In genomic region chr16:23990161-23990970, GRCm38 (mm10) we compare ENCODE assay signal across 9 mouse cellular contexts. TPM values are rescaled to one million over a fixed set of nuclear protein-coding genes. Genes with fewer than 3 reads are reported as not detected.
DNase-seq lines count a peak whose midpoint lies in the region; ATAC-seq and TF ChIP-seq lines count a peak whose summit lies in the region.
"Had no signal": no experiment of that assay in that cellular context is flagged by ENCODE, and none has a peak within 500 bp of the region (broad histone marks: within the 10 kb centered on the region; RNA-seq: fewer than 3 reads in every experiment).

No protein-coding gene starts in this region.

- peak overlapping the region; percentile 90 for H3K4me2 ChIP-seq in embryonic facial prominence, embryonic 12.5 days (replicated peaks)
- H3K4me2 ChIP-seq in hindbrain, embryonic 14.5 days (replicated peaks) = peak overlapping the region; percentile 99
- H3K4me2 ChIP-seq in midbrain, embryonic 16.5 days (ENCODE audit: low read length) = peak overlapping the region; percentile 99

- peaks cover 28% of the 10 kb centered on the region for H3K4me1 ChIP-seq in embryonic facial prominence, embryonic 12.5 days
- H3K4me1 ChIP-seq in hindbrain, embryonic 14.5 days (replicated peaks; ENCODE audit: control insufficient read depth, insufficient read depth, low read length) = peaks cover 15% of the 10 kb centered on the region; the same call in 1 of the 2 replicates
- H3K4me1 ChIP-seq in midbrain, embryonic 16.5 days (ENCODE audit: control insufficient read depth, insufficient read depth, low read length) = peaks cover 20% of the 10 kb centered on the region

- H3K27me3 ChIP-seq in embryonic facial prominence, embryonic 12.5 days = 0 out of 2 replicates have a peak, but pooled peaks cover 3% of the 10 kb centered on the region
- H3K27me3 ChIP-seq in hindbrain, embryonic 14.5 days (ENCODE audit: control insufficient read depth, insufficient read depth, low read length) = peaks cover 16% of the 10 kb centered on the region
- H3K27me3 ChIP-seq in midbrain, embryonic 16.5 days (ENCODE audit: control insufficient read depth, insufficient read depth, low read depth, low read length) = peaks cover 7% of the 10 kb centered on the region

- WGBS in embryonic facial prominence, embryonic 12.5 days = 31% methylated on average over 11 of the region's 11 CpGs
- 34% methylated on average over 11 of the region's 11 CpGs for WGBS in hindbrain, embryonic 14.5 days
- WGBS in midbrain, embryonic 16.5 days = 22% methylated on average over 11 of the region's 11 CpGs

- peak overlapping the region; percentile 94 for H3K4me3 ChIP-seq in layer of hippocampus, adult 2 months
- H3K4me3 ChIP-seq in embryonic facial prominence, embryonic 12.5 days = peak overlapping the region; percentile 72
- H3K4me3 ChIP-seq in hindbrain, embryonic 14.5 days (replicated peaks; ENCODE audit: low read length) = peak overlapping the region; percentile 68
- peak overlapping the region; percentile 76 for H3K4me3 ChIP-seq in midbrain, embryonic 16.5 days (ENCODE audit: low read depth, low read length)

- DNase-seq in layer of hippocampus, adult 2 months (ENCODE audit: low spot score in 2 of 2) = no peak
- DNase-seq in layer of hippocampus, postnatal 10 days (ENCODE audit: low spot score in 2 of 2) = no peak
- no peak for DNase-seq in hindbrain, embryonic 14.5 days (ENCODE audit: low spot score)
- no peak for DNase-seq in right cerebral cortex, postnatal 4 days
- no peak for DNase-seq in ovary, adult 18-20 months (ENCODE audit: low spot score)
- no peak for DNase-seq in spleen, postnatal 4 days (ENCODE audit: low spot score in 2 of 2)

- H3K9ac ChIP-seq in embryonic facial prominence, embryonic 12.5 days = no peak overlapping the region
- H3K9ac ChIP-seq in hindbrain, embryonic 14.5 days = peak overlapping the region; percentile 86
- peak overlapping the region; percentile 93 for H3K9ac ChIP-seq in midbrain, embryonic 16.5 days (ENCODE audit: low read depth, low read length)

- no peaks in the 10 kb centered on the region for H3K9me3 ChIP-seq in embryonic facial prominence, embryonic 12.5 days
- no peaks in the 10 kb centered on the region for H3K9me3 ChIP-seq in hindbrain, embryonic 14.5 days (ENCODE audit: control insufficient read depth, low read length)
- no peaks in the 10 kb centered on the region for H3K9me3 ChIP-seq in midbrain, embryonic 16.5 days (replicated peaks; ENCODE audit: control insufficient read depth, low read length, poor library complexity, severe bottlenecking)

- TF ChIP-seq CTCF in layer of hippocampus, adult 2 months (conservative IDR thresholded peaks at IDR 0.05) = no peak

- no peak for ATAC-seq in embryonic facial prominence, embryonic 12.5 days (ENCODE audit: insufficient number of reproducible peaks, insufficient read depth, low FRiP score, low TSS enrichment)
- no peak for ATAC-seq in hindbrain, embryonic 14.5 days (ENCODE audit: low FRiP score)
- ATAC-seq in midbrain, embryonic 16.5 days = no peak

- peak overlapping the region; percentile 99 for H3K27ac ChIP-seq in layer of hippocampus, adult 2 months
- H3K27ac ChIP-seq in embryonic facial prominence, embryonic 12.5 days = no peak overlapping the region
- H3K27ac ChIP-seq in hindbrain, embryonic 14.5 days = peak overlapping the region; percentile 45
- peak overlapping the region; percentile 6; the same call in 1 of the 2 replicates for H3K27ac ChIP-seq in midbrain, embryonic 16.5 days (ENCODE audit: low read length)

- no peaks in the 10 kb centered on the region for H3K36me3 ChIP-seq in embryonic facial prominence, embryonic 12.5 days
- H3K36me3 ChIP-seq in hindbrain, embryonic 14.5 days (replicated peaks; ENCODE audit: control insufficient read depth, insufficient read depth) = no peaks in the 10 kb centered on the region
- H3K36me3 ChIP-seq in midbrain, embryonic 16.5 days (ENCODE audit: control insufficient read depth, insufficient read depth, low read length) = no peaks in the 10 kb centered on the region

RNA-seq across cellular contexts. Expression of gene Bcl6, which starts 1.7 kb away (rescaled TPM):
- 10 to 100 TPM; 56.8 to 61.5 TPM for total RNA-seq in layer of hippocampus, adult 2 months (2021)
- total RNA-seq in layer of hippocampus, postnatal 10 days (2021) = 10 to 100 TPM; 31.9 to 36.6 TPM
- 0.51 and 0.65 TPM in 2 replicates for polyA plus RNA-seq in embryonic facial prominence, embryonic 12.5 days (2016; fragmentation: Nextera tagmentation; extraction: Ambion mirVana)
- polyA plus RNA-seq in hindbrain, embryonic 14.5 days (2014; fragmentation: Nextera tagmentation; extraction: Ambion mirVana) = 0.35 and 0.50 TPM in 2 replicates
- polyA plus RNA-seq in midbrain, embryonic 16.5 days (2015; fragmentation: Nextera tagmentation; extraction: Ambion mirVana) = 0.31 and 0.60 TPM in 2 replicates

RNA-seq across cellular contexts. Expression of gene Gm37419, which starts 2.1 kb away (rescaled TPM):
- total RNA-seq in layer of hippocampus, adult 2 months (2021) = not detected
- not detected for total RNA-seq in layer of hippocampus, postnatal 10 days (2021)
- polyA plus RNA-seq in embryonic facial prominence, embryonic 12.5 days (2016; fragmentation: Nextera tagmentation; extraction: Ambion mirVana) = not detected in 2 replicates
- not detected in 2 replicates for polyA plus RNA-seq in hindbrain, embryonic 14.5 days (2014; fragmentation: Nextera tagmentation; extraction: Ambion mirVana)
- not detected in 2 replicates for polyA plus RNA-seq in midbrain, embryonic 16.5 days (2015; fragmentation: Nextera tagmentation; extraction: Ambion mirVana)
- polyA plus RNA-seq: large intestine, adult 2 months had no signal

RNA-seq across cellular contexts. Expression of gene Rtp2, which starts 58.2 kb away (rescaled TPM):
- under 1 TPM; 0.32 to 0.54 TPM for total RNA-seq in layer of hippocampus, adult 2 months (2021)
- total RNA-seq in layer of hippocampus, postnatal 10 days (2021) = 1 to 10 TPM in 1 of 2 experiments, under 1 TPM in 1; 0.82 to 1.1 TPM
- polyA plus RNA-seq in embryonic facial prominence, embryonic 12.5 days (2016; fragmentation: Nextera tagmentation; extraction: Ambion mirVana) = 0.22 and 0.52 TPM in 2 replicates
- polyA plus RNA-seq in hindbrain, embryonic 14.5 days (2014; fragmentation: Nextera tagmentation; extraction: Ambion mirVana) = not detected in 2 replicates
- 0.11 and 0.34 TPM in 2 replicates for polyA plus RNA-seq in midbrain, embryonic 16.5 days (2015; fragmentation: Nextera tagmentation; extraction: Ambion mirVana)
- polyA plus RNA-seq: large intestine, adult 2 months had no signal
